Mouse (Mus musculus): ENCODE results near the gene Tmc5. TPM values are rescaled to one million over a fixed set of nuclear protein-coding genes. Genes with fewer than 3 reads are reported as not detected.

Gene Tmc5
- polyA plus RNA-seq, 2 experiments, result not detected

DNA sequence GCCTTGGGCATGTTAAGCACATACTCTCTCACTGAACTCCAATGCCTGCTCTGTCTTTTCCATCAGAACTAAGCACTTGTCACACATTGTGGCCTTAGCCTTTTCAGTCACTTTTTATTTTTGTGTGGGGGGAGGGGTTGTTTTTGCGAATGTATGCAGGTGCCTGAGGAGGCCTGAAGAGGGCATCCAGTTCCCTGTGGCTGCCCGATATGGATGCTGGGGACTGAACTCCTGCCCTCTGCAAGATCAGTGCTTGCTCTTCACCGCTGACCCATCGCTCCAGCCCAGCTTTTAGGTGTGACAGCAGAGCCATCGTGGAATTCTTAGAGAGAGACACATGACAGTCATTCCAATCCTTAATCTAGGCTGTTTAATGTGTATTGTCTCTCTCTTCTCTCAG is 25.7 kb upstream of the Tmc5 start:
- H3K9ac ChIP-seq (replicated peaks), result no peak overlapping the region
- WGBS (ENCODE audit: insufficient replicate concordance), result 46% methylated on average over 5 of the region's 5 CpGs
- no peak overlapping the region for H3K4me2 ChIP-seq (ENCODE audit: low read depth)
- H3K9me3 ChIP-seq (ENCODE audit: control insufficient read depth, low read length), result no peaks in the 10 kb centered on the region
- ATAC-seq (ENCODE audit: insufficient read depth) (no peak), DNase-seq (ENCODE audit: low read depth in 3 of 3, low spot score in 3 of 3) (no peak)
- H3K4me3 ChIP-seq (ENCODE audit: insufficient read depth in 1 of 2, low read depth in 2 of 2, low read length in 2 of 2), result no peak overlapping the region
- no peaks in the 10 kb centered on the region for H3K27me3 ChIP-seq (ENCODE audit: control insufficient read depth, insufficient read depth, low read length)
- no peak overlapping the region for H3K27ac ChIP-seq
- TF ChIP-seq EP300 (IDR thresholded peaks at IDR 0.05; ENCODE audit: low read depth) (no peak), CTCF (IDR thresholded peaks at IDR 0.05; ENCODE audit: low read depth) (0 out of 2 replicates have a peak, but pooled peaks have one; percentile 7)
- H3K36me3 ChIP-seq (replicated peaks; ENCODE audit: control insufficient read depth, insufficient read depth, low read depth), result no peaks in the 10 kb centered on the region
- no peaks in the 10 kb centered on the region for H3K4me1 ChIP-seq (replicated peaks; ENCODE audit: control insufficient read depth in 2 of 2, insufficient read depth in 2 of 2, low read length in 1 of 2)

DNA sequence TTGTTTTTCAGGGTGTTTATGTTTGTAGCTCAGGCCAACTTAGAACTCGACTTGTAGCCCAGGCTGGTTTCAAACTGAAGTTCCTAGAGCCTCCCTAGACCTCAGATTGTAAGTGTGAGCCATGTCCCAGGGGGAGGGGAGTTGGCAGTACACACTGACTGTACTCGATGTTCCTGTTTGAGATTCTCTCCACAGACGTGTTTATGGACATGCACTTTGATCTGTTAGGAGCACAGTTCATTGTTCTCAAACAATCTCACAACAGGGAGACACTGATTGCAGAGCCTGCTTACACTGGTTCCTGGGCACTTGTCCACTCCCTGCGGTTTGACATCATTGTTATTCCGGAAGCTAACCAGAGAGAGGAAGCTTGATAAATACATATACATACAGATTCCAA is 25.1 kb upstream of the Tmc5 start:
- no peaks in the 10 kb centered on the region for H3K36me3 ChIP-seq (replicated peaks; ENCODE audit: control insufficient read depth, insufficient read depth, low read depth)
- no peak overlapping the region for H3K9ac ChIP-seq (replicated peaks)
- H3K4me1 ChIP-seq (replicated peaks; ENCODE audit: control insufficient read depth in 2 of 2, insufficient read depth in 2 of 2, low read length in 1 of 2), result no peaks in the 10 kb centered on the region
- no peaks in the 10 kb centered on the region for H3K9me3 ChIP-seq (ENCODE audit: control insufficient read depth, low read length)
- H3K27ac ChIP-seq, result no peak overlapping the region
- DNase-seq (ENCODE audit: low read depth in 3 of 3, low spot score in 3 of 3) (no peak), ATAC-seq (ENCODE audit: insufficient read depth) (no peak)
- no peak overlapping the region for H3K4me2 ChIP-seq (ENCODE audit: low read depth)
- TF ChIP-seq EP300 (IDR thresholded peaks at IDR 0.05; ENCODE audit: low read depth) (no peak), CTCF (IDR thresholded peaks at IDR 0.05; ENCODE audit: low read depth) (no peak)
- 43% methylated on average over 5 of the region's 5 CpGs for WGBS (ENCODE audit: insufficient replicate concordance)
- no peak overlapping the region for H3K4me3 ChIP-seq (ENCODE audit: insufficient read depth in 1 of 2, low read depth in 2 of 2, low read length in 2 of 2)
- no peaks in the 10 kb centered on the region for H3K27me3 ChIP-seq (ENCODE audit: control insufficient read depth, insufficient read depth, low read length)

DNA sequence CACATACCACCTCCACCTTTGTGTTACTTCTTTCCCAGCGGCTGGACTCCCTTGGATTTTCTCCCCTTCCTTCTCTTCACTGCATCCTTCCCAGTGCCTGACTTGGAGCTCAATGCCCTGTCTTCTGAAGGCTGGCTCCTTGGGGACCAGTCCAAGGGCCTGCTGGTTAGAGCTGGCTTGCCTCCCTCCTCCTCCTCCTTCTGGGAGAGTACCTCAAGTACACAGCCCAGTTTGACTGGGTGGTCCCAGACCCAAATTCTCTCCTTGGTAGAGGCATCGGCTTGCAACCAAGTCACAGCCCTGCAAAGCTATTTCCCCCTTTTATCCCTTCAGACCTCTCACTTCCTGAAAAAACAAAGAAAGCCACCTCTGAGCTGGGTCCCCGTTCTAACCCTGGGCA is 18.8 kb upstream of the Tmc5 start:
- no peak overlapping the region for H3K9ac ChIP-seq (replicated peaks)
- no peak overlapping the region for H3K27ac ChIP-seq
- no peak for TF ChIP-seq CTCF (IDR thresholded peaks at IDR 0.05; ENCODE audit: low read depth)
- TF ChIP-seq EP300 (IDR thresholded peaks at IDR 0.05; ENCODE audit: low read depth), result no peak
- no peaks in the 10 kb centered on the region for H3K27me3 ChIP-seq (ENCODE audit: control insufficient read depth, insufficient read depth, low read length)
- DNase-seq (ENCODE audit: low read depth in 3 of 3, low spot score in 3 of 3), result no peak
- H3K36me3 ChIP-seq (replicated peaks; ENCODE audit: control insufficient read depth, insufficient read depth, low read depth), result no peaks in the 10 kb centered on the region
- no peaks in the 10 kb centered on the region for H3K9me3 ChIP-seq (ENCODE audit: control insufficient read depth, low read length)
- H3K4me1 ChIP-seq (replicated peaks; ENCODE audit: control insufficient read depth in 2 of 2, insufficient read depth in 2 of 2, low read length in 1 of 2), result 0 out of 4 replicates have a peak, but pooled peaks cover 0 to 3% of the 10 kb centered on the region in 2 experiments
- no peak overlapping the region for H3K4me3 ChIP-seq (ENCODE audit: insufficient read depth in 1 of 2, low read depth in 2 of 2, low read length in 2 of 2)
- H3K4me2 ChIP-seq (ENCODE audit: low read depth), result no peak overlapping the region
- WGBS (ENCODE audit: insufficient replicate concordance), result 33% methylated on average over 3 of the region's 3 CpGs
- ATAC-seq (ENCODE audit: insufficient read depth), result no peak

DNA sequence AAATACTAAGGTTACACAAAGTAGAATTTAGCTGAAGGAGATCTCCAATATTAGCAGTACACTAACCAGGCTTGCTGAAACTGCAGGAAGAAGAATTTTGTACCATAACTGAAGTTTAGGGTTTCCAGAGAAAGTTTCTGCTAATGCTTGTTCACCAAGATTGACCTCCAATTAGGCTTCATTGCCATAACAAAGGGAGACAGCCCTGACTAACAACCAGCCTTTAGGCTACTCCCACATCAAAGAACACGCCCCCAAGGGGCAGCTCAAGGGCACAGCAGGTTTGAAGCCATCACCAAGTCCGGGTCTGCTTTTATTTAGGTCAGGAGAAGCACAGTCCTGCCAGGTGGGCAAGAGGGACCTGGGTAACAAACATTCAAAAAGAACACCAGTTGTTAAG is 17.2 kb upstream of the Tmc5 start:
- Histone ChIP-seq H3K27me3 (ENCODE audit: control insufficient read depth, insufficient read depth, low read length) (no peaks in the 10 kb centered on the region; the same call in 1 of the 2 replicates), H3K9ac (replicated peaks) (no peak overlapping the region), H3K4me1 (replicated peaks; ENCODE audit: control insufficient read depth in 2 of 2, insufficient read depth in 2 of 2, low read length in 1 of 2) (0 out of 4 replicates have a peak, but pooled peaks cover 0 to 3% of the 10 kb centered on the region in 2 experiments), H3K4me2 (ENCODE audit: low read depth) (no peak overlapping the region), H3K4me3 (ENCODE audit: insufficient read depth in 1 of 2, low read depth in 2 of 2, low read length in 2 of 2) (no peak overlapping the region), H3K9me3 (ENCODE audit: control insufficient read depth, low read length) (no peaks in the 10 kb centered on the region), H3K27ac (no peak overlapping the region), H3K36me3 (replicated peaks; ENCODE audit: control insufficient read depth, insufficient read depth, low read depth) (no peaks in the 10 kb centered on the region)
- DNase-seq (ENCODE audit: low read depth in 3 of 3, low spot score in 3 of 3), result no peak
- ATAC-seq (ENCODE audit: insufficient read depth), result no peak
- TF ChIP-seq CTCF (IDR thresholded peaks at IDR 0.05; ENCODE audit: low read depth) (no peak), EP300 (IDR thresholded peaks at IDR 0.05; ENCODE audit: low read depth) (no peak)
- WGBS (ENCODE audit: insufficient replicate concordance), result 38% methylated on average over 2 of the region's 2 CpGs

DNA sequence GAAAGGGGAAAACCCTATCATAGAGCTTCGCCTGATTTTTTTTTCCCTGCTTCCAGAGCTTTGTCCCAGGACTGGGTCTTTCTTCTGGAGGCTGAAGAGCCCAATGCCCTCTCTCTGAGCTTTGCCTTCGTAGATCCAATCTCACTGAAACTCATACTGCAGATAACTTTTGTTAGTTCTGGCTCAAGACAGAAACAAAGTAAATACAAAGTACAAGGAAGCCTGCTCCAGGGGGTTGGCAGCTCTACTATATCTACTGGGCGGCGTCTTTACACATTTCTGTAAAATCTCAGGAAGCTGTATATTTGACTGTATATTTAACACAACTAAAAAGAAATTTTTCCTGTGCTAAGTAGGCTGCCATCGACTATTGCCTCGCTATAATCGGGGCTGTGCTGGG is 13.3 kb upstream of the Tmc5 start:
- Histone ChIP-seq H3K4me1 (replicated peaks; ENCODE audit: control insufficient read depth in 2 of 2, insufficient read depth in 2 of 2, low read length in 1 of 2) (no peaks in the 10 kb centered on the region), H3K4me2 (ENCODE audit: low read depth) (peak overlapping the region; percentile 59), H3K27me3 (ENCODE audit: control insufficient read depth, insufficient read depth, low read length) (no peaks in the 10 kb centered on the region; the same call in 1 of the 2 replicates), H3K4me3 (ENCODE audit: insufficient read depth in 1 of 2, low read depth in 2 of 2, low read length in 2 of 2) (no peak overlapping the region; a peak in 1 of 4 replicates), H3K9me3 (ENCODE audit: control insufficient read depth, low read length) (no peaks in the 10 kb centered on the region), H3K9ac (replicated peaks) (no peak overlapping the region), H3K27ac (no peak overlapping the region), H3K36me3 (replicated peaks; ENCODE audit: control insufficient read depth, insufficient read depth, low read depth) (no peaks in the 10 kb centered on the region)
- 24% methylated on average over 7 of the region's 7 CpGs for WGBS (ENCODE audit: insufficient replicate concordance)
- DNase-seq (ENCODE audit: low read depth in 3 of 3, low spot score in 3 of 3), result no peak
- no peak for ATAC-seq (ENCODE audit: insufficient read depth)
- TF ChIP-seq CTCF (IDR thresholded peaks at IDR 0.05; ENCODE audit: low read depth) (no peak), EP300 (IDR thresholded peaks at IDR 0.05; ENCODE audit: low read depth) (no peak)
